Mouse (Mus musculus): ENCODE measurements around the gene Schip1. TPM values are rescaled to one million over a fixed set of nuclear protein-coding genes. Genes with fewer than 3 reads are reported as not detected.

The Schip1 gene
- total RNA-seq, 2 experiments from 2014 or later, result 284 to 288 TPM

DNA sequence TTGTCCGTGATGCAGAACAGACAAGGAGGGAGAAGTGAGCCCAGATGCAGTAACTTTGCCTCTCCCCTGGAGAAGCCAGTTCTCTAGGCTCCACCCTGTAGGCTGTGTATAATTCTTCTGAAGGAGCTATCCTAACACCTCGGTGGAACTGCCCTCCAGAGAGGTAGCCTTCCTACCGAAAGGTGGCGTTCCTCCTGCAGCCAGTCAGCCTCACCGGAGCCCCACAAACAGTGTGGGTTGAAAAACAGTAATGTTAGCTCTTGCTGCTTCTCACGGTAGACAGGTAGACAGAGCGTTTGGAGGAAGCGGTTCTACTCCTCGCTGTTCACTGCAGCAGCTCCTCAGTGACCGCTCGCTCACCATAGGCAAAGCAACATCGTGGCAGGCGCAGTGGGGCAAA, 517.0 kb downstream of the Schip1 start:
- no peak for DNase-seq (ENCODE audit: low spot score in 2 of 2)

DNA sequence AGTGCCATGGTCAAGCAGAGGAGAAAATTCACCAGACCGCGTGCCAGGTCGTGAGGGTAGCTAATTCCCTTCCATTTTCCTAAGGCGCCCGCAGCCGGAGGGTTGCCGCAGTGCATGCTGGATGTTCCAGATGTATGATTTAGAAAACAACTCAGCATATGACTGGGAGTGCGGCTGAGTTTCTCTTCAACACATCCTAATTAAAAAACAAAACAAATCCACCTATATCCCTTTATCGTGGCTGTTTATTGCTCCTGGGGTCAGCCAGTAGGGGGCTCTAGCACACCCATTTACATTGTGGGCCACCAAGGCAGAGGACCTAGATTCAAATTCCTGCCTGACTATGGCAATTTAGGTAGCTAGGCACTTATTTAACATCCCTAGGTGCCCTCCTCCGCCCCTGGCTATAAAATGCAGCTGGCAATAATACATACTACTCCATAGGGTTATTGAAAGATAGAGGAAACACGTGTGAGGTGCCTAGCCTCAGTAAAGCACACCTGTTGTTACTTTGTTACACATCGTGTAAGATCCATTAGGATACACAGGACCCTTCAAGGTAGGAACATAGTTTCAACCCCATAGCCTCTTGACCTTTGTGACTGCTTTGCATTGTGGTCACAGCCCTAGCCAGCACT, 517.6 kb downstream of the Schip1 start:
- peak in 1 of 2 experiments; percentile 52 for DNase-seq (ENCODE audit: low spot score in 2 of 2)

GRCm38 (mm10) chr3:68583031-68583693, 518.6 kb downstream of the Schip1 start:
- no peak for DNase-seq (ENCODE audit: low spot score in 2 of 2)

- DNase-seq (ENCODE audit: low spot score in 2 of 2), result peak in 1 of 2 experiments; percentile 47
Observed at GRCm38 (mm10) chr3:68583771-68584511, 519.3 kb downstream of the Schip1 start.

GRCm38 (mm10) chr3:68585213-68585612, 520.6 kb downstream of the Schip1 start:
- no peak for DNase-seq (ENCODE audit: low spot score in 2 of 2)

- DNase-seq (ENCODE audit: low spot score in 2 of 2), result no peak
Observed at GRCm38 (mm10) chr3:68586646-68587064, 522.1 kb downstream of the Schip1 start.

GRCm38 (mm10) chr3:68587567-68588245, 523.1 kb downstream of the Schip1 start:
- no peak for DNase-seq (ENCODE audit: low spot score in 2 of 2)

DNA sequence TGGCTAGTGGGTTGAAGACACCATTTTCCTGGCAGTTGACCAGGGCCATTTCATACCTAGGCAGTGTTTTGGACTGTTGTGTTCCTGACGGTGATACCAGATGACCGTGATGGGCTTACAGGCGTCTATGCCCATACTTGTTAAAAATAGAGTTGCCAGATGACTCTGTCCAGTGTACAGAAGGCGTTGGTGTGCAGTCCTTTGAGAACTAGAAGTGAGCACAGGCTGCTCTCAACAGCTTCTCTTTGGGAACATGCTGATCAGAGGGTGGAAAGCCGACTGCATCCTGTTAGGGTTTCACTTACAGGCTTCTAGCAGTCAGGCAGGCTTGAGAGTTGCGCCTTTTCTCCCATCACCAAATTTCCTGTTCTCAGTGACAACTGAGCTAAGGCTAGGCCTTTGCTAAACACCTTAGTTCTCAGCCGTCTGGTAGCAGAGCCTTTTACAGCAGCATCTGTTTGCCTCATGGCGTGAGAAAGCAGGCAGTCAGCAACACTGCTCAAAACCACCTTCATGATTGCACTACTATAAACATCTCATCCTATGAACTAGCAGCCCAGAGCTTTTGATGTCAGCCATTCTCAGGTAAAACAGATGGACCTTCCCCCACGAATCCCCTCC, 524.7 kb downstream of the Schip1 start:
- no peak for DNase-seq (ENCODE audit: low spot score in 2 of 2)

GRCm38 (mm10) chr3:68590436-68590835, 525.8 kb downstream of the Schip1 start:
- DNase-seq (ENCODE audit: low spot score in 2 of 2), result no peak

DNA sequence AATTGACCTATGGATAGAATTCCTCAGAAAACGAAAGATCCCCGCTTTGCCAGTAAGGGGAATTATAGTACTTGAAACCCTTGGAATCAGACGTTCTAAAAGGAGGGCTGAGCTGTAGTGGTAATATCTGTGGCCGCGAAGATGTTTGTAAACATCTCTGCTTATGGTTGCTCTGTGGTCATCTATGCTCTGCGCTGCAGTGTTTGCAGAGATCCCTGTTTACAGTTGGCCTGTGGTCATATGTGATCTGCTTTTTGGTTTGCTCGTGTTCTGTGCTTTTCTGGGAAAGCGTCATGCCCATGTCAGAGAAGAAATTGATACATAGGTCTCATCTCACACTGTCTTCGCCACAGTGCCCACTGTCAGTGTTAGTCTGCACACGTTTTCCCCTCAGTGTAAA, 528.0 kb downstream of the Schip1 start:
- DNase-seq (ENCODE audit: low spot score in 2 of 2), result no peak

DNA sequence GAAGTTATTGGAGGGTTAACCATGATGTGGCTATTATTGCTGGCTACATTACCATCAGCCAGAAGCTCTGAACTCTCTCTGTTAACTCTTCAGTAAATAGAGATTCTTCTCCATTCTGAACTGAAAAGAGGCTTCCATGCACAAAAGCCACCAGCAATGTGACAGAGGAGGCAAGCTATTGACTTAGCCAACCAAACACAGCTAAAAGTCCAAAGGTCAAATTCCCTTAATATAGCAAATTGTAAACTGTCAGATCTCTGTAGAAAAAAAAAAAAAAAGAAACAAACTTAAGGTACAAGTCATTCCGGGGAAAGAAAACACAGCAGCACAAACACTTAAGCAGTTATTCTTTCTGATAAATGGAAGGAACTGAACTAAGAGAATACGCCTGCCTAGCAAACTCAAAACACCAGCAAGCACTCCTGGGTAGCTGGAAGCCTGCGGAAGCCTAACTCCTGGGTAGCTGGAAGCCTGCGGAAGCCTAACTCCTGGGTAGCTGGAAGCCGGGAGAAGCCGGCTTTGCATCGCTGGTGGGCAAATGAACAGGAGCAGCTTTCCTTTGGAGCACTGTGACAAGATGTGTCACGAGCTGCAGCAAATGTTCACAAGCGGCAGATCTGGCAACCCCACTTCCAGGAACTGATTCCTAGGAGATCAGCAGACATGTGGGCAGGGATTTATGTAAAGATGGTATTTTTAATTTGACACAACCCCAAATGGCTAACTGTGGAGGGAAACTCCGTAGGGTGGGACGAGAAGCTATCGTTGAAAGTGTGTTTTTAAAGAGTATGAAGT, 528.7 kb downstream of the Schip1 start:
- peak in 1 of 2 experiments; percentile 80 for DNase-seq (ENCODE audit: low spot score in 2 of 2)

- no peak for DNase-seq (ENCODE audit: low spot score in 2 of 2)
Observed at GRCm38 (mm10) chr3:68595316-68595925, 530.8 kb downstream of the Schip1 start.

GRCm38 (mm10) chr3:68596938-68597337, 532.3 kb downstream of the Schip1 start:
- no peak for DNase-seq (ENCODE audit: low spot score in 2 of 2)

GRCm38 (mm10) chr3:68602891-68603290, 538.3 kb downstream of the Schip1 start:
- no peak for DNase-seq (ENCODE audit: low spot score in 2 of 2)

DNA sequence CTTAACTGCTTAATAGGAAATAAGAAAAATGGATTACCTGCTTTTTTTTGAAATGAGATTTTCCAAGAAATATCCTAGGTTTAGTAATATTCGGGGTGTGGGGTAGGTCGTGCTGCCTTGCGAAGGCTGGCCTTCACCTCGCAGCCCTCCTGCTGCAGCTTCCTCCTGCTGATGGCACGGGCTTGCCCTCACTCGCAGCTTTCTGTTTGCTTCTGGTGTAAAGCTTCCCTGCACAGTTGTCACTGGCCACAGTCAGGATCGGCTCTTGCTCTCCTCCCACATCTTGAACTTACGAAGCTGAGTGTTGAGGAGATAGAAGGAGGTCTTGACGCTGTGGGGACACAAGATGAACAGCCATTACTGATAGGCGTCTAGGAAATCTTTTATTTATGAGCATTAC, 539.9 kb downstream of the Schip1 start:
- no peak for DNase-seq (ENCODE audit: low spot score in 2 of 2)

- no peak for DNase-seq (ENCODE audit: low spot score in 2 of 2)
Observed at GRCm38 (mm10) chr3:68604962-68605361, 540.4 kb downstream of the Schip1 start.

GRCm38 (mm10) chr3:68605942-68606603, 541.5 kb downstream of the Schip1 start:
- no peak for DNase-seq (ENCODE audit: low spot score in 2 of 2)

- DNase-seq (ENCODE audit: low spot score in 2 of 2), result peak in 1 of 2 experiments; percentile 83
Observed at GRCm38 (mm10) chr3:68606730-68607129, 542.1 kb downstream of the Schip1 start.

GRCm38 (mm10) chr3:68607336-68607735, 542.7 kb downstream of the Schip1 start:
- no peak for DNase-seq (ENCODE audit: low spot score in 2 of 2)
